Mouse (Mus musculus): ENCODE data around the gene 2010300C02Rik. TPM values are rescaled to one million over a fixed set of nuclear protein-coding genes. Genes with fewer than 3 reads are reported as not detected.

The 2010300C02Rik gene
- polyA plus RNA-seq, 1 experiment from 2014 or later, result 1.6 TPM

- Histone ChIP-seq H3K9ac (no peak overlapping the region), H3K4me3 (no peak overlapping the region), H3K9me3 (no peaks in the 10 kb centered on the region), H3K4me1 (replicated peaks) (0 out of 2 replicates have a peak, but pooled peaks cover 8% of the 10 kb centered on the region), H3K4me2 (no peak overlapping the region), H3K27me3 (0 out of 2 replicates have a peak, but pooled peaks cover 2% of the 10 kb centered on the region), H3K27ac (no peak overlapping the region), H3K36me3 (no peaks in the 10 kb centered on the region)
- WGBS, result 27% methylated on average over 4 of the region's 4 CpGs
- ATAC-seq (ENCODE audit: low FRiP score), result no peak
Observed at GRCm38 (mm10) chr1:37634658-37635057, 85.2 kb downstream of the 2010300C02Rik start.

- ATAC-seq (ENCODE audit: low FRiP score), result no peak
- no peak overlapping the region for H3K9ac ChIP-seq
- H3K36me3 ChIP-seq, result no peaks in the 10 kb centered on the region
- H3K27ac ChIP-seq, result no peak overlapping the region
- no peaks in the 10 kb centered on the region for H3K9me3 ChIP-seq
- H3K4me1 ChIP-seq (replicated peaks), result no peaks in the 10 kb centered on the region
- 75% methylated on average over 5 of the region's 5 CpGs for WGBS
- no peak overlapping the region for H3K4me2 ChIP-seq
- 0 out of 2 replicates have a peak, but pooled peaks cover 2% of the 10 kb centered on the region for H3K27me3 ChIP-seq
- H3K4me3 ChIP-seq, result no peak overlapping the region
Observed at GRCm38 (mm10) chr1:37633516-37633915, 86.4 kb downstream of the 2010300C02Rik start.

GRCm38 (mm10) chr1:37632425-37632824 lies 87.5 kb downstream of the 2010300C02Rik start:
- Histone ChIP-seq H3K36me3 (no peaks in the 10 kb centered on the region), H3K9ac (no peak overlapping the region), H3K27me3 (0 out of 2 replicates have a peak, but pooled peaks cover 2% of the 10 kb centered on the region), H3K4me3 (no peak overlapping the region), H3K9me3 (no peaks in the 10 kb centered on the region), H3K4me1 (replicated peaks) (no peaks in the 10 kb centered on the region), H3K4me2 (no peak overlapping the region), H3K27ac (no peak overlapping the region)
- 91% methylated on average over 8 of the region's 8 CpGs for WGBS
- ATAC-seq (ENCODE audit: low FRiP score), result no peak

GRCm38 (mm10) chr1:37631456-37631855 lies 88.4 kb downstream of the 2010300C02Rik start:
- Histone ChIP-seq H3K4me1 (replicated peaks) (no peaks in the 10 kb centered on the region), H3K9ac (no peak overlapping the region), H3K27ac (no peak overlapping the region), H3K27me3 (0 out of 2 replicates have a peak, but pooled peaks cover 2% of the 10 kb centered on the region), H3K36me3 (no peaks in the 10 kb centered on the region), H3K4me3 (no peak overlapping the region), H3K4me2 (no peak overlapping the region), H3K9me3 (no peaks in the 10 kb centered on the region)
- no peak for ATAC-seq (ENCODE audit: low FRiP score)
- 85% methylated on average over 6 of the region's 6 CpGs for WGBS

- no peaks in the 10 kb centered on the region for H3K9me3 ChIP-seq
- WGBS, result 86% methylated on average over 10 of the region's 10 CpGs
Observed at GRCm38 (mm10) chr1:37630412-37631210, 89.3 kb downstream of the 2010300C02Rik start.

GRCm38 (mm10) chr1:37629876-37630275 lies 90.0 kb downstream of the 2010300C02Rik start:
- Histone ChIP-seq H3K4me3 (no peak overlapping the region), H3K27me3 (0 out of 2 replicates have a peak, but pooled peaks cover 2% of the 10 kb centered on the region), H3K4me2 (no peak overlapping the region), H3K9me3 (no peaks in the 10 kb centered on the region), H3K27ac (no peak overlapping the region), H3K4me1 (replicated peaks) (no peaks in the 10 kb centered on the region), H3K9ac (no peak overlapping the region), H3K36me3 (no peaks in the 10 kb centered on the region)
- WGBS, result 99% methylated on average over 5 of the region's 5 CpGs
- ATAC-seq (ENCODE audit: low FRiP score), result no peak

More at GRCm38 (mm10) chr1:37630412-37631210, 89.3 kb downstream of the 2010300C02Rik start:
- Histone ChIP-seq H3K4me1 (replicated peaks) (no peaks in the 10 kb centered on the region), H3K27me3 (0 out of 2 replicates have a peak, but pooled peaks cover 2% of the 10 kb centered on the region), H3K4me2 (no peak overlapping the region), H3K9ac (no peak overlapping the region), H3K36me3 (no peaks in the 10 kb centered on the region), H3K4me3 (no peak overlapping the region), H3K27ac (no peak overlapping the region)
- no peak for ATAC-seq (ENCODE audit: low FRiP score)

- Histone ChIP-seq H3K4me1 (replicated peaks) (no peaks in the 10 kb centered on the region), H3K27ac (no peak overlapping the region), H3K4me3 (no peak overlapping the region), H3K36me3 (no peaks in the 10 kb centered on the region), H3K4me2 (no peak overlapping the region), H3K27me3 (0 out of 2 replicates have a peak, but pooled peaks cover 2% of the 10 kb centered on the region), H3K9ac (no peak overlapping the region), H3K9me3 (no peaks in the 10 kb centered on the region)
- no peak for ATAC-seq (ENCODE audit: low FRiP score)
- WGBS, result 70% methylated on average over 6 of the region's 6 CpGs
Observed at GRCm38 (mm10) chr1:37628749-37629148, 91.1 kb downstream of the 2010300C02Rik start.

- H3K9me3 ChIP-seq, result no peaks in the 10 kb centered on the region
- H3K4me3 ChIP-seq, result no peak overlapping the region
- no peak overlapping the region for H3K9ac ChIP-seq
- no peak overlapping the region for H3K27ac ChIP-seq
- ATAC-seq (ENCODE audit: low FRiP score), result no peak
- H3K27me3 ChIP-seq, result no peaks in the 10 kb centered on the region
- no peak overlapping the region for H3K4me2 ChIP-seq
- WGBS, result 88% methylated on average over 17 of the region's 17 CpGs
- H3K36me3 ChIP-seq, result no peaks in the 10 kb centered on the region
- H3K4me1 ChIP-seq (replicated peaks), result no peaks in the 10 kb centered on the region
Observed at GRCm38 (mm10) chr1:37624185-37624584, 95.7 kb downstream of the 2010300C02Rik start.

- Histone ChIP-seq H3K9ac (no peak overlapping the region), H3K27me3 (no peaks in the 10 kb centered on the region), H3K4me2 (no peak overlapping the region), H3K36me3 (no peaks in the 10 kb centered on the region), H3K27ac (no peak overlapping the region), H3K4me3 (no peak overlapping the region), H3K9me3 (no peaks in the 10 kb centered on the region), H3K4me1 (replicated peaks) (no peaks in the 10 kb centered on the region)
- 86% methylated on average over 6 of the region's 6 CpGs for WGBS
- ATAC-seq (ENCODE audit: low FRiP score), result no peak
Observed at GRCm38 (mm10) chr1:37622049-37622448, 97.8 kb downstream of the 2010300C02Rik start.

GRCm38 (mm10) chr1:37619542-37619941 lies 100.3 kb downstream of the 2010300C02Rik start:
- Histone ChIP-seq H3K9ac (no peak overlapping the region), H3K36me3 (no peaks in the 10 kb centered on the region), H3K4me1 (replicated peaks) (no peaks in the 10 kb centered on the region; the same call in 1 of the 2 replicates), H3K27ac (no peak overlapping the region), H3K9me3 (no peaks in the 10 kb centered on the region), H3K4me2 (no peak overlapping the region), H3K4me3 (no peak overlapping the region), H3K27me3 (no peaks in the 10 kb centered on the region)
- WGBS, result 76% methylated on average over 1 of the region's 1 CpGs
- no peak for ATAC-seq (ENCODE audit: low FRiP score)

- no peak overlapping the region for H3K27ac ChIP-seq
- no peaks in the 10 kb centered on the region for H3K9me3 ChIP-seq
- 75% methylated on average over 5 of the region's 5 CpGs for WGBS
- ATAC-seq (ENCODE audit: low FRiP score), result no peak
- no peak overlapping the region for H3K4me2 ChIP-seq
- H3K4me3 ChIP-seq, result no peak overlapping the region
- no peaks in the 10 kb centered on the region for H3K36me3 ChIP-seq
- no peak overlapping the region for H3K9ac ChIP-seq
- H3K4me1 ChIP-seq (replicated peaks), result peaks cover 7% of the 10 kb centered on the region
- H3K27me3 ChIP-seq, result no peaks in the 10 kb centered on the region
Observed at GRCm38 (mm10) chr1:37617047-37617446, 102.8 kb downstream of the 2010300C02Rik start.

- WGBS, result 38% methylated on average over 4 of the region's 4 CpGs
Observed at GRCm38 (mm10) chr1:37616569-37616968, 103.3 kb downstream of the 2010300C02Rik start.

More at GRCm38 (mm10) chr1:37616569-37616968, 103.3 kb downstream of the 2010300C02Rik start:
- no peak overlapping the region for H3K4me3 ChIP-seq
- H3K9ac ChIP-seq, result no peak overlapping the region
- H3K4me2 ChIP-seq, result no peak overlapping the region
- no peaks in the 10 kb centered on the region for H3K36me3 ChIP-seq
- no peak overlapping the region for H3K27ac ChIP-seq
- no peaks in the 10 kb centered on the region for H3K27me3 ChIP-seq
- H3K9me3 ChIP-seq, result no peaks in the 10 kb centered on the region
- H3K4me1 ChIP-seq (replicated peaks), result peaks cover 7% of the 10 kb centered on the region
- no peak for ATAC-seq (ENCODE audit: low FRiP score)

Data from hindbrain, embryonic 13.5 days (tissue).